Mouse (Mus musculus) lung, embryonic 16.5 days (tissue): ENCODE data around the gene Stam2. TPM values are rescaled to one million over a fixed set of nuclear protein-coding genes. Genes with fewer than 3 reads are reported as not detected.

ENCODE experiments used
- ATAC-seq: fragments of 200-750 bp; cut with Nextera tagmentation; 2 replicates; pipeline ENCODE4 v1.8.0; 2017; ENCODE audit warnings: low read depth, mild to moderate bottlenecking, moderate library complexity
- H3K27ac ChIP-seq: fragments of 300-500 bp; sonication (generic); 2 replicates; pipeline ENCODE4 v1.5.1; 2014; ENCODE audit warnings: mild to moderate bottlenecking, control low read depth, low read length
- H3K27me3 ChIP-seq: fragments of 300-500 bp; sonication (generic); 2 replicates; pipeline ENCODE4 v1.6.1; 2014; ENCODE audit warnings: low read depth, low read length, mixed read lengths; ENCODE audit not compliant: control insufficient read depth, insufficient read depth
- H3K36me3 ChIP-seq: fragments of 300-500 bp; sonication (generic); 2 replicates; pipeline ENCODE4 v1.6.1; 2014; ENCODE audit warnings: low read length; ENCODE audit not compliant: control insufficient read depth, insufficient read depth
- H3K4me1 ChIP-seq: fragments of 300-500 bp; sonication (generic); replicated peaks from 2 replicates; pipeline ENCODE4 v1.6.1; 2014; ENCODE audit warnings: low read length, mixed read lengths; ENCODE audit not compliant: control insufficient read depth, insufficient read depth
- H3K4me2 ChIP-seq: fragments of 300-500 bp; sonication (generic); 2 replicates; pipeline ENCODE4 v1.6.1; 2014; ENCODE audit warnings: low read depth, low read length, control low read depth
- H3K4me3 ChIP-seq: fragments of 300-500 bp; sonication (generic); 2 replicates; pipeline ENCODE4 v1.5.1; 2014; ENCODE audit warnings: mild to moderate bottlenecking, low read length, control low read depth
- H3K9ac ChIP-seq: fragments of 300-500 bp; sonication (generic); 2 replicates; pipeline ENCODE4 v1.6.1; 2014; ENCODE audit warnings: low read length, control low read depth
- H3K9me3 ChIP-seq: fragments of 300-500 bp; sonication (generic); 2 replicates; pipeline ENCODE4 v1.6.1; 2016; ENCODE audit warnings: low read length; ENCODE audit not compliant: control insufficient read depth
- WGBS: fragments of 180-500 bp; shearing (Covaris S2); extraction: QIAGEN DNeasy Blood & Tissue Kit; methylation state at CpG from one replicate; pipeline ENCODE4 v1.1.7; 2014; 5-methylcytosine and 5-hydroxymethylcytosine counted together
- polyA plus RNA-seq: library from polyadenylated mRNA; unstranded; fragments of >200 nt; fragmentation: Nextera tagmentation; extraction: Ambion mirVana; gene quantifications from 2 replicates; pipeline ENCODE4 v1.2.1, GENCODE M21; 2015

The Stam2 gene
- polyA plus RNA-seq, 1 experiment from 2014 or later, result 40.3 TPM

- Histone ChIP-seq H3K9me3 (no peaks in the 10 kb centered on the region), H3K27ac (no peak overlapping the region), H3K9ac (no peak overlapping the region), H3K4me3 (no peak overlapping the region), H3K4me2 (no peak overlapping the region), H3K27me3 (no peaks in the 10 kb centered on the region), H3K36me3 (no peaks in the 10 kb centered on the region), H3K4me1 (no peaks in the 10 kb centered on the region)
- 69% methylated on average over 7 of the region's 7 CpGs for WGBS
- ATAC-seq, result peak; percentile 43; the same call in 1 of the 2 replicates
Measured at GRCm38 (mm10) chr2:52733659-52734058, 8.4 kb downstream of the Stam2 start.

DNA sequence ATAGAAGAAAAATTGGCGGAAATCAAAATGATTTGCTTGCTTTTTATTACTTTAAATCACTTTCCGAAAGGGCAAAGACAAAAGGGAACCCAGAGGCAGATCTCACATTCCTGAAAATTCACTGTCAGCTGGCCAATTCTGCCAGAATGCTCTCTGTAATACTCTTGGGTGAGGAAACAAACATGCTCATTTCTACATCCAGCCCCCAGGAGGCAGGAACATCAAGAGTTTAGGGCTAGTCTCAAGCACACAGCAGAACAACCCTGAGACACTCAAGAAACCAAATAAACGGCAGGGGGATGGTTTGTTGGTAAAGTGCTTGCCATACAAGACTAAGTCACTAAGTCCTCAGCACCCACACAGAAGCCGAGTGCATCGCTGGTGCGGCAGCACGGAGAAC is 9.5 kb downstream of the Stam2 start:
- no peak overlapping the region for H3K4me2 ChIP-seq
- H3K4me3 ChIP-seq, result no peak overlapping the region
- WGBS, result 84% methylated on average over 7 of the region's 7 CpGs
- no peaks in the 10 kb centered on the region for H3K4me1 ChIP-seq
- H3K36me3 ChIP-seq, result no peaks in the 10 kb centered on the region
- no peaks in the 10 kb centered on the region for H3K9me3 ChIP-seq
- ATAC-seq, result no peak
- H3K27ac ChIP-seq, result no peak overlapping the region
- H3K9ac ChIP-seq, result no peak overlapping the region
- no peaks in the 10 kb centered on the region for H3K27me3 ChIP-seq

- no peaks in the 10 kb centered on the region for H3K4me1 ChIP-seq
- no peak for ATAC-seq
- no peak overlapping the region for H3K4me3 ChIP-seq
- H3K27ac ChIP-seq, result no peak overlapping the region
- no peaks in the 10 kb centered on the region for H3K36me3 ChIP-seq
- WGBS, result 84% methylated on average over 5 of the region's 5 CpGs
- no peaks in the 10 kb centered on the region for H3K9me3 ChIP-seq
- H3K27me3 ChIP-seq, result no peaks in the 10 kb centered on the region
- H3K4me2 ChIP-seq, result no peak overlapping the region
- H3K9ac ChIP-seq, result no peak overlapping the region
Measured at GRCm38 (mm10) chr2:52732001-52732400, 10.1 kb downstream of the Stam2 start.

- ATAC-seq, result no peak
- H3K4me3 ChIP-seq, result no peak overlapping the region
- H3K27me3 ChIP-seq, result no peaks in the 10 kb centered on the region
- H3K36me3 ChIP-seq, result no peaks in the 10 kb centered on the region
- H3K4me2 ChIP-seq, result no peak overlapping the region
- no peak overlapping the region for H3K9ac ChIP-seq
- peaks cover 1% of the 10 kb centered on the region; the same call in 1 of the 2 replicates for H3K4me1 ChIP-seq
- H3K9me3 ChIP-seq, result no peaks in the 10 kb centered on the region
- H3K27ac ChIP-seq, result no peak overlapping the region
- WGBS, result 87% methylated on average over 6 of the region's 6 CpGs
Measured at GRCm38 (mm10) chr2:52730891-52731290, 11.2 kb downstream of the Stam2 start.

GRCm38 (mm10) chr2:52720231-52721025 is 21.7 kb downstream of the Stam2 start:
- Histone ChIP-seq H3K9ac (no peak overlapping the region), H3K4me3 (no peak overlapping the region), H3K27ac (peak overlapping the region; percentile 2; the same call in 1 of the 2 replicates), H3K4me1 (peaks cover 3% of the 10 kb centered on the region), H3K27me3 (no peaks in the 10 kb centered on the region), H3K9me3 (no peaks in the 10 kb centered on the region), H3K36me3 (no peaks in the 10 kb centered on the region), H3K4me2 (peak overlapping the region; percentile 19; the same call in 1 of the 2 replicates)
- peak; percentile 81; the same call in 1 of the 2 replicates for ATAC-seq
- 38% methylated on average over 13 of the region's 13 CpGs for WGBS

- WGBS, result 86% methylated on average over 5 of the region's 5 CpGs
- Histone ChIP-seq H3K27me3 (no peaks in the 10 kb centered on the region), H3K4me1 (no peaks in the 10 kb centered on the region), H3K27ac (no peak overlapping the region), H3K9ac (no peak overlapping the region), H3K36me3 (peaks cover 13% of the 10 kb centered on the region), H3K9me3 (no peaks in the 10 kb centered on the region), H3K4me3 (no peak overlapping the region), H3K4me2 (no peak overlapping the region)
- ATAC-seq, result no peak
Measured at GRCm38 (mm10) chr2:52717076-52717475, 25.0 kb downstream of the Stam2 start.

DNA sequence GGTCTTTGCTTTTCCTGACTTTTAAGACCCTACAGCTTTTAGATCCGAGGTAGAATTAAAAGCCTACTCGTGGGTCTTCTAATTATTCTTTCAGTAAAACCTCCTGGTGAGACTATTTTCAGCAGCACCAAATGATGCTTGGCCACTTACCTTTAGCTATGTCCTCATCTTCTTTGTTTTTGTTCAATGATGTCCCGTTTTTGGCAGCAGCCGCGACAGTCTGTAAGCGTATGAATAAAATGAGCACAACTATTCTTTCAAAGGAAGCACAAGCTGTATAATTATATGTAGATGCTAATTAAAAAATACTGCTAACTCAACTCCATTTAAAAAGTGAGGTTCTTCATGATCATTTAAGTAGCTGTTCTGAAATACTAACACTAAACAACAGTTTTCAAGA is 26.5 kb downstream of the Stam2 start:
- H3K4me1 ChIP-seq, result no peaks in the 10 kb centered on the region
- WGBS, result 91% methylated on average over 6 of the region's 6 CpGs
- peaks cover 14% of the 10 kb centered on the region for H3K36me3 ChIP-seq
- ATAC-seq, result no peak
- H3K27ac ChIP-seq, result no peak overlapping the region
- H3K9me3 ChIP-seq, result no peaks in the 10 kb centered on the region
- H3K4me2 ChIP-seq, result no peak overlapping the region
- H3K4me3 ChIP-seq, result no peak overlapping the region
- no peaks in the 10 kb centered on the region for H3K27me3 ChIP-seq
- no peak overlapping the region for H3K9ac ChIP-seq

DNA sequence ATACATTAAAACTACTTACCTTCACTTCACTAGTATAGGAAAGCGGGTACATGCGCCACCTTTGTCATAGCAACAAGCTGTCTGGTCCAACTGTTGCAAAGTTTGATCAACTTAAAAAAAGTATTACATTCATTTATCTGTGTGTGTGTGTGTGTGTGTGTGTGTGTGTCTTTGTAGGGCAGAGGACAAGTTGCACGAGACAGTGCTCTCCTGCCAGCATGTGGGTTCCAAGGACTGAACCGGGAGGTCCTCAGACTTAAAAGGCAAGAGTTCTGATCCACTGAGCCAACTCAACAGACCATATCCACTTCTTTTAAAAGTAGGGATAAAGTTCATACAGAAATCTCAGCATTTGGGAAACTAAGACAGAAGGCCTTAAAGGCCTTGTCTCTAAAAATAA is 28.0 kb downstream of the Stam2 start:
- peaks cover 21% of the 10 kb centered on the region for H3K36me3 ChIP-seq
- H3K27ac ChIP-seq, result no peak overlapping the region
- WGBS, result 97% methylated on average over 4 of the region's 4 CpGs
- H3K4me1 ChIP-seq, result no peaks in the 10 kb centered on the region
- H3K4me3 ChIP-seq, result no peak overlapping the region
- no peaks in the 10 kb centered on the region for H3K9me3 ChIP-seq
- ATAC-seq, result no peak
- H3K9ac ChIP-seq, result no peak overlapping the region
- no peaks in the 10 kb centered on the region for H3K27me3 ChIP-seq
- no peak overlapping the region for H3K4me2 ChIP-seq

DNA sequence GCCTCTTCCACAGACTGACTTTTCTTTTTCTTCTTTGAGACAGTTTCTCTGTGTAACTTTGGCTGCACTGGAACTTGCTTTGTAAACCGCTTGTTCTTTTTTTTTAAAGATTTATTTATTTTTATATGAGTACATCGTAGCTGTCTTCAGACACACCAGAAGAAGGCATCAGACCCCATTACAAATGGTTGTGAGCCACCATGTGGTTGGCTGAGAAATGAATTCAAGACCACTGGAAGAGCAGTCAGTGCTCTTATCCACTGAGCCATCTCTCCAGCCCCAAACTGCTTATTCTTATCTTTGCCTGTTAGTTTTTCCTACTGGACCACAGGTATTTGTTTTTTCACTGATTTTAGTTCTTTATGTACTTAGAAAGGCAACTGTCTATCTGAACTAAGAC is 31.3 kb downstream of the Stam2 start:
- H3K4me3 ChIP-seq, result no peak overlapping the region
- H3K4me1 ChIP-seq, result no peaks in the 10 kb centered on the region
- H3K9me3 ChIP-seq, result no peaks in the 10 kb centered on the region
- H3K9ac ChIP-seq, result no peak overlapping the region
- no peak overlapping the region for H3K27ac ChIP-seq
- H3K4me2 ChIP-seq, result no peak overlapping the region
- no peaks in the 10 kb centered on the region for H3K27me3 ChIP-seq
- WGBS, result 68% methylated on average over 2 of the region's 2 CpGs
- ATAC-seq, result no peak
- peaks cover 27% of the 10 kb centered on the region for H3K36me3 ChIP-seq
